ENCODE assay signal across 23 mouse cellular contexts in the genomic region with DNA sequence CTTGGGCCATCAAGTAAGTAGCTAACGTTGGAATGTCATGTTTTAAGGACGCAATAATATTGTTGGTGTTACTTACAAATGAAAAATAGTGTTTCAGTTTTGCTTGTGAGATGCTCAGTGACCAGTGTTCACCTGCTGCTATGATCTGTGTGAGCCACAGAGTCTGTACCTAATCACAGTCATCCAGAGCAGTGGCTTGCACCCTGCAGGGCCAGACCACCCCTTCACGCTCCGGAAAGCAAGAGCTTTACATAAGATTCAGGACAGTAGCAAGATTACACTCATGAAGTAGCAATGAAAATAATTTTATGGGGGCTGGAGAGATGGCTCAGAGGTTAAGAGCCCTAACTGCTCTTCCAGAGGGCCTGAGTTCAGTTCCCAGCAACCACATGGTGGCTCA.
"Had no signal": no experiment of that assay in that cellular context is flagged by ENCODE, and none has a peak within 500 bp of the region (broad histone marks: within the 10 kb centered on the region; RNA-seq: fewer than 3 reads in every experiment).

No protein-coding gene starts in this region.

- H3K27ac ChIP-seq: gastrocnemius, adult 2 months; heart, embryonic 13.5 days; heart, embryonic 15.5 days; hindbrain, embryonic 10.5 days; hindbrain, embryonic 12.5 days; hindbrain, embryonic 14.5 days; hindbrain, postnatal 0 days; kidney, embryonic 15.5 days; kidney, postnatal 0 days; limb, embryonic 10.5 days; limb, embryonic 12.5 days; liver, embryonic 13.5 days; liver, embryonic 15.5 days had no signal

- DNase-seq: gastrocnemius, adult 2 months; gastrocnemius, postnatal 10 days; gastrocnemius, postnatal 25 days; heart, postnatal 10 days; heart, postnatal 4 days; kidney, adult 11 months; kidney, adult 2 months; kidney, adult 9 months; kidney, postnatal 14 days; kidney, postnatal 36 days; liver; liver, embryonic 13.5 days had no signal

- H3K4me3 ChIP-seq: gastrocnemius, adult 2 months; heart, embryonic 13.5 days; heart, embryonic 15.5 days; hindbrain, embryonic 10.5 days; hindbrain, embryonic 12.5 days; kidney, embryonic 15.5 days; limb, embryonic 10.5 days; limb, embryonic 12.5 days; liver, embryonic 13.5 days; liver, embryonic 15.5 days had no signal
